Mouse (Mus musculus): ENCODE measurements around the gene Fgfr2. TPM values are rescaled to one million over a fixed set of nuclear protein-coding genes. Genes with fewer than 3 reads are reported as not detected.
A peak's percentile ranks its signal among the peaks of the same experiment; 100 is the strongest.

Gene Fgfr2
- total and polyA plus RNA-seq, 3 experiments = 47.1 to 245 (median 178) TPM

DNA sequence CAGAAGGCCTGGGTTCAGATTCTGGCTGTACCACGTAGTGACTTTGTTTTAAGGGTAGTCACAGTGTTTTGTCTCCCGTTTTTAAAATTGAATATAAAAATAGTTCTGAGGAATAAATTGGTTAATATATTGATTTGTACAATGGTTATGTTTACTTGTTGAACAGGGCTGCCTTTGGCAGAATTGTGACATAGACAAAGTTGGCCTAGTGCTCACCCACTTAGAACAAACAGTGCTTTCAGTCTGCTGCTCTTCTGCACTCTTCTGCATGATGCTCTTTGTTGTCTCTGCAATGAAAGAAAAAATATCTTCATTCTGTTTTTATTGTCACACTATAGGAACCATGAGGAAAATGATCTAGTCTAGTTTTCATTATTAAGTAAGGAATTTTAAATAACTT, 184.0 kb downstream of the Fgfr2 start:
- no peak for DNase-seq

DNA sequence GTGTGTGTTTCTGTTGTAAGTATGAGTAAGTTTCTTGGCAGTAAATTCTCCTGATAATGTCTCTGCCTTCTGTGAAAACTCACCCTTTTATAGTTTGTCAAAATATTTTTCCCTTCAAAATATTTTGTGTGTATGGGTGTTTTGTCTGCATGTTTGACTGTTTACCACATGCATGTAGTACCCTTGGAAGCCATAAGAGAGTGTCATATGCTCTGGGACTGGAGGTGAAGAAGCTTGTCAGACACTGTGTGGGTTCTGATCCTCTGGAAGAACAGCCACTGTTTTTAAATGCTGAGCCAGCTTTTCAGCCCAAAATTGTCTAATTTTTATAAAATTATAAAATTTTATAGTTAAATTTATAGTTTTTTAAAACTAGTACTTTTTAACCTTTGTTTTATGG, 188.4 kb downstream of the Fgfr2 start:
- no peak for DNase-seq

DNA sequence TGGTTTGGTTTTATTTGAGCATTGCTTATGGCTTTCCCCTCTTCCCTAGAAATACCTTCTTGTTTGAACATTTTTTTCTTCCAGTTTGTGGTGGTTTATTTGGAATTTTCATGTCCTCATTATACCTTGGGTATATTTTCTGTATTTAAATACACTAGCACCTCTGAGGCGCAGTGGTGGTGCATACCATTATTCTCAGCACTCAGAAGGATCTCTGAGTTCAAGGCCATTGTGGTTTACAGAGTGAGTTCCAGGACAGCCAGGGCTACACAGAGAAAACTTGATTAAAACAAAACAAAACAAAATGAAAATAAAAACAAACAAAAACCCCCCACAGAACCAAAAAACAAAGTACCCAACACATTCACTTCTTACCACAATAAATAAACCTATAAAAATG, 189.8 kb downstream of the Fgfr2 start:
- no peak for DNase-seq

DNA sequence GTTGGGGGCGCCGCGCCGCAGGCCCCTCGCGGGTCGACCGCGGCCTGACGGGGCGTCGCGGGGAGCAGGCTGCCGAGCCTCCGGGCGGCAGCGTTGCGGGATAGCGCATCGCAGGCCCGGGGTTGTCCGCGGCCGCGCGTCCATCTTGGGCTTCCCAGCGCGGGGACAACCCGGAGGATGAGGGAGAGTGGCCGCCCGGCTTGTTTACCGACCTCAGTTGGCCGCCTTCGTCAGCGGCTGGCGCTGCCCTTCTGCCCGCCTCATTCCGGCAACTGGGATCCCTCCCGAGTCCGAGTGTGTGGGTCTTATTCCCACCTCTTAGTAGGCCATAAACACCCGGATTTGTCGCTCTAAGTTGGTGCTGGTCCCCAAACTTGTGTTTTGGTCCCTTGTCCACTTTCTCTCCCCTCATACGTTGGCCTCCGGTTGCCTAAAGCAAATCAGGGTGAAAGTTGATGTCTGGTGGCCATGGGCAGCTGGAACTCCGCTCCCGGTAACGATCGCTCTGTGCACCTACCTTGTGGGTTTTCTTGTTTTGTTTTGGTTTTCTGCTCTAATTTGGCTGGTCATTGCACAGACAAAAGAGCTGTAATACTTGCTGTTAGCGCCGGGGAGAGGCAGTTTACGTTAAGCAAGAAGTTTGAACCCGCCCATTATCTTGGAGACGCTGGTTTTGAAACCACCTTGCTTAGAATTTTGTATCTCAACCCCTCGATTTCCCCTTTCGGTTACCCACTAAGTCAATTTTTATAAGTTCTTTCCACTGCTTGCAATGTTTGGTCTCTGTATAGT, 191.4 kb downstream of the Fgfr2 start:
- peak; percentile 80 for DNase-seq

DNA sequence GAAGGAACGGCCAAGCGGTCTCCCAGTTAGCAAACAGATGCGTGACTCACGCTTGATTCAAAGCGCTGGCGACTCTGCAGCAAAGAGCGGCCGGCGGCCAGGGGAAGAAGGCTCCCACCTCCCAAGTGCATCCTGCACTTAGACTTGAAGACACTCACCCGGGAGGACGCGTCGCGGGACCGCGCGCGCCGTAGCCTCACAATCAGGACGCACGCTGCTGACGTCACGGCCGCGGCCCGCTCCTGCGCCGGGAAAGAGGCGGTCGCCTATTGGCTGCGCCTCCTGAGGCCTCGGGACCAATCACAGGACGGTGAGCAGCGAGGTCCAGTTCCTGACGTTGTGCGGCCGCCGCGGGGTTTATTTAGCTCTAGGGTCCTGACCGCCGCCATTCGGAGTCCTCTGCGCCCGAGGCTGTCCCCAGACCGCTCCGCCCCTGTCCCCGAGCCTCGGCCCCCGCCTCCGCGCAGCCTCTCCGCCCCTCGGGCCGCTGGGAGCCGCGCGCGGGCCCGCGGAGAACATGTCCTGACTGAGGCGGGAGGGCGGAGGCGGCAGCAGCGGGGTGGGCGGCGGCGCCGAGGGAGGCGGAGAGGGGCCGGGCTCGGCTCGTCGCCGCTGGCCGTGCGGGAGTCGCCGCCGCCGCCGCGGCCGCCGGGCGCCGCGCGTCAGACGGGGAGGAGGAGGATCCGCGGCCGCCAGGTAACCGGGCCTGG, 192.1 kb downstream of the Fgfr2 start, which contains the start of gene Zranb1:
Zranb1 (plus strand) TSS at position 293 of the 710 bp plus-strand sequence.
- DNase-seq = peak; percentile 99

DNA sequence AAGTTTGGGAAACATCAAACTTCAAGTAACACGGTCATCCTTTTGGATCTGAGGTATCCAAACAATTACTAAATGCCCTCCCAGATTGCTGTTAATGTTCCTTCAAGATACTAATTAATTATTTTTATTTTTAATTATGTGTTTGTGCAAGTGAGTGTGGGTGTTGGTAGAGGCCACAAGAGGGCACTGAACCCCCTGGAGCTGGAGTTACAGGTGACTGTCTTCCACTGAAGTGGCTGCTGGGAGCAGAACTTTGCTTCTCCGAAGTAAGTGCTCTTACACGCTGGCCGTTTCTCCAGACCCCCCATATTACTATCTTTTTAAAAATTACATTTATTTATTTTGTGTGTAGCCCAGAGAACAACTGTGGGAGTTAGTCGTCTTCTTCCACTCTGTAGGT, 193.1 kb downstream of the Fgfr2 start:
- DNase-seq = no peak

DNA sequence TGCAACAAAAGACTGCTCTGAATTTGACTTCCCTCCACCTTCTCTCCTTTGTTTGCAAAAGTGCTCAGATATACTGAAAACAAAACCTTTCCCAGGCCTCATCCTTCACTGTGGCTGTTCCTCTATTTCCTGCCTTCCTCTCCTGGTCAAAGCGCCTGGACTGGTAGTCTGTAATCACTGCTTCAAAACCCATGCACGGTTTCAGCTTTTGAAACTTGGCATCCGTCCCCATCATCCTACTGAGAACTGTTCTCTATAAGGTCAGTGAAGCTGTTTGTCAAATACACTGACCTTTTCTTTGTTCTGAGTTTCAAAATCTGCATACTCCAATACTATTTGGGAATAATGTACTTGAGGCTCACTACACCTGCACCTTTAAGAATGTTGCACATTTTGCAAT, 195.9 kb downstream of the Fgfr2 start:
- DNase-seq = peak; percentile 73

DNA sequence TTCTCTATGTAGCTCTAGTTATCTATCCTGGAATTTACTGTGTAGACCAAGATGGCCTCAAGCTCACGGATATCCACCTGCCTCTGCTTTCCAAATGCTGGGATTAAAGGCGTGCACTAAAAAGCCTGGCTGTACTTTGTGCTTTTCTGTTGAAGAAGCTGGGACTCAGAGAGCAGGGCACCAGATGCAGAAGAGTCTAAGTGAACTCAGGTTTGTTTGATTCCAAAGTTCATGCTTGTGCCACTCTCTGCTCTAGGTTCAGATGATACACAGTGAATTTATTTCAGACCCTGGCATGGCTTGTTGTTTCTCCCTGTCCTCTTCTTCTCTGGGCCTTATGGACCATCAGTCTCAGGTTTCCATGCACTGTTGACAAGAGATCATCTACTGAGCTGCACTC, 197.9 kb downstream of the Fgfr2 start:
- DNase-seq = no peak

DNA sequence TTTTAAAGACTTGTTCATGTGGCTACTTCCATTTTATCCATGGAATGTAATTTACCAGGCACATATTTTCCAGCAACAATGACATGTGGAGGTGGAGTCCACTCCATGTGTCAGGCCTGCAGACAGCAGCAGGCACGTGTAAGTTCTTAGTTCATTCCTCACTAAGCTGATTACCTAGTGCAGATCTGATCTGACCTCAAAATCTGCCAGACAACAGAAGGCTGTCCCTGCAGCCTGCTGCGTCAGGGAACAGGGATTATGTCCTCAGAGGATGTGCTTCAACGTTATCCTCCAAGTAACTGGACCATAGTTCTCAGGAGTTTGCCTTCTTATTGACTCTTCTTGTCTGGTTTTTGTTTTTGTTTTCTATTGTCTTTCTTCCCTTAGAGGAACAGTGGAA, 201.2 kb downstream of the Fgfr2 start:
- no peak for DNase-seq

DNA sequence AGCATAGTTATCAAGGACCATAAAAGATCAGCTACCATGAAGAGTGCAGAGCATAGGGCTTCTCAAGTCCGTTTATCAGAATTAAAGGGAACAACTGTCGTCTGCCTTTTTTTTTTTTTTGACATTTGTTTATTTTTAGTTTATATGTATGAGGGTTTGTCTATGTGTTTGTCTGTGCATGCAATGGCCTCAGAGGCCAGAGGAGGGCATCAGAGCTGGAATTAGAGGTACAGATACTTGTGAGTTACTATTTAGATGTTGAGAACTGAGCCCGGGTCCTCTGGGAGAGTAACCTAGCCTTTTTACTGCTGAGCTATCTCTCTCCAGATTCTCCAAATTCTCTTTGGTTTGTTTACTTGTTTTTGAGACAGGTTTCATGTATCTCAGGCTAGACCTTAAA, 219.4 kb downstream of the Fgfr2 start:
- no peak for DNase-seq

DNA sequence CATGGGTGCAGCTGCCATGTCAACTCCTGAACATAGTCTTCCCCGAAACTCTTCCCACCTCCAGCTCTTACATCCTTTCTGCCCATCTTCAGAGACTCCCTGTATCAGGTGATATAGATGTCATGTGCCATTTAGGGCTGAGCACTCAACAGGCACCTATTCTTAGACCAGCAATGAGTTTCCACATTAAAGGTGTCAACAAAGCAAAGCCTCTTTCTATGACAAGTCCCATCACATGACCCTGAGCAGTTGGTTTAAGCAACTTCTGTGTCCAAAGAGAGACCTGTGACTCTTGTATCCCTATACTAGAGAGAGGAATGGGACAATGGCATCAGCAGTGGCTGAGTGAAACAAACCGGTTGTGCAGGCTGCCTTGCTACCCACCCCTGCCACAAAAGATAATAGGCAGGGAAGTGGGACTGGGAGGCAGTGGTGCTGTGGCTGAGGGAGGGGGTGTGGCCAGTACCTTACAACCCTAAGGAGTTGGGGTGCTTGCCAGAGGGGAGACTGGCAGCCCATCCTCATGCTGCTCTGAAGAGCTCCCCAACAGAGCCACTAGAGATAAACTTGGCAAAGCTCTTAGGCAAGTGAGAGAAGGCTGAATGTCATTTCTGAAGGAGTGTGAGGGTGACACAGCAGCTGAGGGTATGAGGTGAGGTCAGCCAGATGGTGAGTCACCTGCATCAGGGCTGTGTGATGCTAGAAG, 222.2 kb downstream of the Fgfr2 start:
- peak; percentile 76 for DNase-seq

DNA sequence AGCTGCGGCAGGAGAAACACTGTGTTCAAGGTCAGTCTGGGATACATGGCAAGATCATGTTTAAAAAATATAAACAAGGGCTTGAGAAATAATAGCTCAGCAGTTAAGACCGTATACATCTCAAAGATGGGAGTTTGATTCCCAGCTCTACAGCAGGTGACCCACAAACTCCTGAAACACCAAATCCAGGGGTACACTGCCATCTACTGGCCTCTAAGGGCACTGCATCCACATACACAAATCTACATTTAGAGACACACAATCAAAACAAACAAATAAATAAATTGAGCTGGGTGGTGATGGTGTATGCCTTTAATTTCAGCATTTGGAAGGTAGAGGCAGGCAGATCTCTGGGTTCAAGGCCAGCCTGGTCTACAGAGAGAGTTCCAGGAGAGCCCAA, 224.9 kb downstream of the Fgfr2 start:
- DNase-seq = no peak

DNA sequence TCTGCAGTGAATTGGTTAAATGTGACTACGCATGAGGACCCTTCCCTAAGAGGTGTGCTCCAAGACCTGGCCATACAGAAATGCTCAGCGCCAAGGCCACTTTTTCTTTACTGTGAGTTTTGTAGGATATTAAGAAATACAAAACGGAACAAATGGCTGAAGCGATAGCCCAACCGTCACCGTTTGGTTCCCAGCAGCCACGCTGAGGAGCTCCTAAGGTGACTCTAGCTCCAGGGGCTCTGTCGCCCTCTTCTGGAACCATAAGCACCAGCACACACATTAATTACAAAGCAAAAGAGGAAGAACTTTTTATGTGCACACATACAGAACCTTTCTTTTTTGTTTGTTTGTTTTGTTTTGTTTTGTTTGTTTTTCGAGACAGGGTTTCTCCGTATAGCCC, 225.9 kb downstream of the Fgfr2 start:
- DNase-seq = no peak

DNA sequence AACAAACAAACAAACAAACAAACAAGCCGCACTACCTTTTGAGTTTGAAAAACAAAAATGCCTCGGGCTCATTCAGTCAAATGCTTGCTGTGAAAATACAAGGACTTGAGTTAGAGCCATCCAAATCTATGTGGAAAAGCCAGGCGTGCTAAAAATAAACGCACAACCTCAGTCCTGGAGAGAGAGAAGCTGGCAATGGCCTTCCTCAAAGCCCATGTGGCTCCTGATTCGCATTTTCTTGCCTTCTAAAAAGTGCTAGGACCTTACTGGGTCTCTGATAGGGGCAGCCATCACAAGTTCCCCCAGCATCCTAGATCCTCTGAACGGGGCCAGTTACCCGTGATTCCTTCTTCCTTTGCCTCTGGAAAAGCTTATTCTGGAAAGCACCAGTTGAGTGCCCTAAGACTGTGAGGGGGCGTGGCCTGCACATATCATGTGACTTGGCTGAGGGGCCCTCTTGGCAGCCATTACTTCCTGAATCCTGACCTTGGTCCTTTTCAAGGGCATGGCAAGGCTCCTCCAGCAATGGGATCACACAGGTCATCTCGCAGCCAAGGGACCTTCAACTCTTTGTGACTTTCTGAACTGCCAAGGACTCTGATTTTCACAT, 226.8 kb downstream of the Fgfr2 start:
- DNase-seq = peak; percentile 78

DNA sequence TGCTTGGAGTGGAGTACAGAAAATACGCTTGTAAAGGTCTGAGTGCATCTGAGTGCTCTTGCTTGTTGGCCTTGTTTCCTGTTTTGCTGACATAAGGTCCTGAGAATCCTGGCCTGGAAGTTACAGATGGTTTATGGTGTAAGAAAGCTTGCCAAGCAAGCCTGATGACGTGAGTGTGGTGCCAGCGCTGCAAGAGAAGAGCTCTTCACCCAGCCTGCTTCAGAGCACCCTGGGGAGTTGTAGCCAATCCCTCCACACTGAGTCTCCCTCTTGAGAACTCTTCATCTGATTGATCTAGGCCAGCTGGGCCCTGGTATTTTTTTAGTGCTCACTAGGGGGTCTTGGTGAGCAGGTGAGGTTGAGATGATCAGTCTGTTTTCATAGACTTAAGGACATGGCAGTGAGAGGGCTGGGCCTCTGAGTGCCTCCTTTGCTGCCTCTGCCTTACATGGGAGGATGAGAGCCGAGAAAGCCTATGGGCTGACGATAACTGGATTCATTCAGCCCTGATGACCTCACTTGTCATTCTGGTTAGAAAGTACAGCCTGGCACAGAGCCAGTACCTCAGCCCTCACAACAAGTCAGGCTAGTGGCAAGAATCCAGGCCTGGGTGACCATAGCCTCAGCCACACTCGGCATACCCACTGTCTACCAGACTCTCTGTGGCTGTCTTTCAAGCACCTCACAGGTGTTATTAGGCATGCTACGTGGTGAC, 228.2 kb downstream of the Fgfr2 start:
- peak; percentile 77 for DNase-seq

DNA sequence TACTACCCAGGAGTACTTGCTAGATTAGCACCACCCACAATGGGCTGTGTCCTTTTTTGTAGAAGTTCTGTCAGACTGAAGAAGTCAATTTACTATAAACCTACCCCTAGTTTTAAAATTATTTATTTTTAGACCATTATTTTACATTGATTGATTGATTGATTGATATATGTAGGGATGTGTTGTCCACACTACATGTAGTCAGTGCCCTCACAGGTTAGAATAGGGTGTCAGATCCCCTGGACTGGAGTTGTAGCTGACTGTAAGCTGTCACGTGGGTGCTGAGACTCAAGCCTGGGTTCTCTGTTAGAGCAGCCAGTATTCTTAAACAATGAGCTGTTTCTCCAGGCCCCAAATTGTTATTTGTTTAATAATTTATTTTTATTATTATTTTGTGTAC, 229.8 kb downstream of the Fgfr2 start:
- DNase-seq = no peak

DNA sequence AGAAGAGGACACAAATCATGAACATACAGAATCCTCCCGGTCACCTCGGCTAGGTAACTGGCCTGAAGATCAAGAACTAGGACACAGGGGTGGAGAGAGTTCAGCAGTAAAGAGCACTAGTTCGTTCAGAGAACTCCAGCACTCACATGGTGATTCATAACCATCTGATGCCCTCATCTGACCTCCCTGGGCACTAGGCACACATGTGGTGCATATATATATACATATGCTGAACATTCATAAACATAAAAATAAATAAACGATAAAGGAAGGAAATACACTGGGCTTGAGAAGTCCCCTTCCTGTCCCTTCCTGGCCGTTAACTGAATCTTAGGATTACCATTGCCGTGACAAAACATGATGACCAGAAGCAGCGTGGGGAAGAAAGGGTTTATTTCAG, 230.3 kb downstream of the Fgfr2 start:
- no peak for DNase-seq

DNA sequence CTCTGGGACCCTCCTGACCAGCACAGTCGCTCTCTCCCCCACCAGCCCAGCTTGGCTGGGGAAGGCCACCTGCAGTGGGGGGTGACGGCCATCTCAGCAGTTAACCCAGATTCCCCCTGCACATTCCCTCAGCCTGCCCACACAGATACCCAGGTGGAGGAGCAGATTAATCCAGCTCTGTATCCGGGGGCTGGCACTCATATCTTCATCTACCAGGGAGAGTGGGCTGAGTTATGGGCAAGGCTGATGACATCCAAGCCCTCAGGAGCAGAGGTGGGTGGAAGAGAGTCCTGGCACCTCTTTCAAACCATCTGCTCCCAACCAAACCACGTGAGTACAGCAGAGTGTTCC, 230.9 kb downstream of the Fgfr2 start:
- DNase-seq = no peak

DNA sequence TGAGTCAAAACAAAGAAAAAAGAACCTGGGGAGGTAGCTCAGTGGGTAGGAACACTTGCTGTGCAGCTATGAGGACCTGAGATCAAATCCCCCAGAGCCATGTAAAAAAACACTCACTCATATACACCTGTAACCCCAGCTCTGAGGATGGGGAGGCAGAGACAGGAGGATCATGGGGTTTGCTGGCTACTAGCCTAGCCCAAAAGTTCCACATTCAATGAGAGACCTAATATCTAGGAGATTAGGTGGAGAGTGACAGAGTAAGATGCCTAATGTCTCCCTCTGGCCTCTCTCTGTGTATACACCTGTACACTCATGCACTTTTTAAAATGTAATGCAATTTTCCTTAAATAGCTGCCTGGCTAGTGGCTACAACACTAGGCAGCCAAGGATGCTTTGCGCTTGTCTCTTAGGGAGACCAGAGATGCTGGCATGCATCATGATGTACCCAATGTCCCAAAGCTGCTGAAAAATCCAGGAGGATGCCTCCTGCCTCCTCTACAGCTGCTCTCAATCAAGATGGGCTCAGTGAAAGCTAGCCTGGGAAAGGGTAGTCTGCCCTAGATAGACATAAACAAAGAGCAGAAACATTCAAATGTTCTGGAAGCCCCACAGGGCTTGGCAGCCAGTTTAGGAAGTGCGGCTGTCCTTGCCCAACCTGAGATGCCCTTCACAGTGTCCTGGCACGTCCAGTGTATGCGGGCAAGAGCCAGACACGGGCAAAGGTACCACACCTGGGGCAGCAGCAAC, 231.4 kb downstream of the Fgfr2 start:
- DNase-seq = peak; percentile 14

DNA sequence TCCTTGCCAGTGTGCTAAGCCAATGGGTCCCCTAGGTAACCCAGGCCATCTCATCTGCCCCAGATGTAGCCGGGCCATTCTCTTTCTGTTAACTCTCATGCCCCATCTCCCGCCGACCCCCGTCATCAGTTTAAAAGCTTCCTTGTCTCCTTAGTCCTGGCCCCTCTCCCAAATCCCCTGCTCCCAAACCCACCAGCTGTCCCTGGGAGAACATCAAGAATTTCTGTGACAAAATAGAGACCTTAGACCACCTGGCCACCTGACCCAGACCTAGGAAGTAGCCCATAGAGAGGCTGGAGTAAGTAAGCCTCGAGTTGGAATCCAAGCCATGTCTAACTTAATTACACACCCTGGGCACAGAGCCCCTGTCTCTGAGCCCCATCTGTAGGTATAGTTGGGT, 232.9 kb downstream of the Fgfr2 start:
- DNase-seq = no peak

DNA sequence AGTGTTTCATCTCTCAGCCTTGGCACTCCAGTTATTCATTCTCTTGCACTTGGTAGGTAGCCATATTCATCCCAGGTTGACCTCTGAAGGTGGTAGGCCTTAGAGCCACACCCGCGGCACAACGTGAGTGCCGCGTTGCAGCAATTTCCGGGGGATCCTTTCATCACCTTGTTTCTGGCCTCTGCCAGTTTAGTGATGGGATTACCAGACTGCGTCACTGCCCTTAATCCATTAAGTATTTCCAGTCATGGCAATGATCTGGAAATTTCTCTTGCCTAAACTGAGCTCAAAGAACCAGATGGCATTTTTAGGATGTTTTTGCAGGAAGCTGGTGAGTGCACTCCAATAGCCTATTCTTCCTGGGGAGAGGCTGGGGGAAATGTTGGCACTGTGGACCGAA, 233.5 kb downstream of the Fgfr2 start:
- DNase-seq = no peak

Measured in adrenal gland, adult 2 months (tissue).